Mouse (Mus musculus) cerebellum, adult 9-11 months (tissue): ENCODE measurements around the gene Kri1.
"Not testable (repeated sequence)": the region's sequence is repeated elsewhere in the genome, so short reads cannot be mapped to it uniquely, and the experiment has no call there.

Experiments used
- DNase-seq: peaks from one replicate; pipeline ENCODE4 v3.0.0; 2022

Kri1 gene

DNA sequence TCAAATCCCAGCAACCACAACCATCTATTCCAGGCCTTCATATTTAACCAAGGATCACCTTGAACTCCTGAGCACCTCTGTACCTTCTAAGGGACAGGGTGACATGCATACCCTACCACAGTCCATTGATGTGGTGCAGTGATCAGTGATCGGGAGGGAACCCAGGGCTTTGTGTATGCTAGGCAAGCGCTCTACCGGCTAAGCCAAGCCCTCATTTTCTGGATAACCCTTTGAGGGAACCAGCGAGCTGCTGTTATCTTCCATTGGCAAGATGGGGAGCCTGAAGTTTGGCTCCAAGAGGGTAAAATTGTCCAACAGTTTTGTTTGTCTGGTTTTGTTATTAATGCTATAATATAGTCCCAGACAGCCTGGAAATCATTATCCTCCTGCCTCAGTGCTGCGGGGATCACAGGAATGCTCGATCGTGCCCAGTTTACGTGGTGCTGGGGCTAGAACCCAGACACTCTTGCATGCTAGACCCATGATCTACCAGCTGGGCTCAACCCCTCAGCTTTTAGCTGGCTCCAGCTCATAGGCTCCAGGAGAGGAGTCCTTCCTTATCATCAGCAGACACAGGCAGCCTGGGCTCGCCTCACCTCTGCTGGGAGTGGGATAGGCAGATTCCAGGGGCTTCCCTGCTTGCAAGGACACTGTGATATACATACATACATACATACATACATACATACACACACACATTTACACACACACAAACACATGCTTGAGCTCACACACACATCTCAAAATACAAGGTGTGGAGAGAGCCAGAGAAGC, 26.8 kb upstream of the Kri1 start:
- DNase-seq, result no peak

DNA sequence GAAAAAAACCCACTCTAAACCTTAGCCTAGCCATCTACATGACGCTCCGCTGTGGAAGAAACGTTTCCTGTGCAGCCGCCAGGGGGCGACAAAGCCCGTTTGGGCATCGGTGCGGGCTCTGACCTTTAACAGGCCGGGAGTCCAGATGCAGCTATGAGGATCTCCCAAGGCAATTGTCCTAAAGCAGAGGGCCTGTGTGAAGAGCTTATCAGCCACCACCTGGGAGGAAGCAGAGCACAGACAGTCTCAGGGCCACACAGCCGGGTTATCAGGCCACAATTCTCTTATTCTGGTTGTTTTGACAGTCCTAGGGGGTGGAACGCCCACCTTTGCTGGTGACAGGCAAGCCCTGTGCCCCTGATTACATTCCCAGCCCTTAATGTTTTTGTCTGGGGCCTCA, 25.6 kb upstream of the Kri1 start:
- peak; percentile 85 for DNase-seq

DNA sequence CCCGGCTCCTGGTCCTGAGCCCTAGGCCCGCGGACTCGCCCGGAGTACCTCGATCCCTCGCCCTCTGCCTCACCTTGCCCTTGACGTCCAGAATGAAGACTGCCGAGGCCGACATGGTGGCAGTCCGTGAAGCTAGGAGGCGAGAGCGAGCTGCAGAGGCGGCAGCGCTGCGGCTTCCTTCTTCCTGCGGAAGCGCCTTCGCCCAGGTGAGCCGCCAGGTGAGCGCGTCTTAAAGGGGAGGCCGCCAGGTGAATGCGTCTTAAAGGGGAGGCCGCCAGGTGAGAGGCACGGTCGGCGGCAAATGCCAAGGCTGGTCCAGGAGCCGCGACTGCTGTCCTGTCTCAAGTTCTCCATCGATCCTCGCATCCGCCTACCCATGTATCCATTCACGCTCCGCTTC, 24.4 kb upstream of the Kri1 start, which contains the start of gene Ap1m2:
Gene Ap1m2 (minus strand): TSS at position 204 of the 400 bp plus-strand sequence.
- DNase-seq, result no peak

- no peak for DNase-seq
These were observed 23.9 kb upstream of the Kri1 start for GRCm38 (mm10) chr9:21311695-21312094.

- DNase-seq, result no peak
These were observed 21.5 kb upstream of the Kri1 start for GRCm38 (mm10) chr9:21309150-21309741.

DNA sequence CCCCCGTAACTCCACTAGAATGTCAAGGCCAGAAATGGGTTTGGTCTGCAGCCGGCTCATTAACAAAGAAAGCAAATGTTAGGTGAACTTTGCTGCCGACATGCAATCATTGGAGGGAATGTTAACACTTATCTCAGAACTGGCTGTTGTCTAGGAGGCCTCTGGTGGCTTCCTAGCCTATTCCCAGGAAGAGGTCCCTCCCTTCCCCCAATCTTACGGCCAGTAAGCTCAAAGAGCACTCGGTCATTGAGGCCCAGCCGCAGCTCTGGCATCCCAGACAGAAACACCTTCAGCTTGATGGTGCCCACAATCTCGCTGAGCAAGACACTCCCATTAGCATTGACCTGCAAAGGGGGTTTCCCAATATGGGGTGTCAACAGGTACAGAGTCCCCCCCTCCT, 17.3 kb upstream of the Kri1 start:
- DNase-seq, result no peak

DNA sequence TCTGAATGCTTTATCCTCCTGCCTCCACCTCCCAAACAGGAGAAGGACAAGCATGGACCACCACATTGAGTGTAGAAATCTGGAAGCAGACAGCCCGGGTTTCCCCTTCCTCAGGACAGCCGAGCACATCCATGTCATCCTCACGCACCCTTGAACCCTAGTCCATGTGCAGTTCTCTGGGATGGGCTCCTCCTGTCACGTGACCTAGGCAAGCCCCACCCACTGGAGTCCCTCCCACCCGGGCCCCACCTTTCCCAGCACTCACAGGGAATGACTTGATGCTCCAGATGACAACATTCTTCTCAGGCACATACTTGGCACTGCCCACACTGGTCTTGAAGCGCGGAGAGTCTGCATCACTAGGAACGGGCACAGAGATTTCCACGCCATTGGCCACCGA, 11.2 kb upstream of the Kri1 start:
- DNase-seq, result no peak

GRCm38 (mm10) chr9:21292271-21292670, 4.5 kb upstream of the Kri1 start:
- no peak for DNase-seq

GRCm38 (mm10) chr9:21291868-21292267, 4.1 kb upstream of the Kri1 start:
- not testable (repeated sequence) for DNase-seq

DNA sequence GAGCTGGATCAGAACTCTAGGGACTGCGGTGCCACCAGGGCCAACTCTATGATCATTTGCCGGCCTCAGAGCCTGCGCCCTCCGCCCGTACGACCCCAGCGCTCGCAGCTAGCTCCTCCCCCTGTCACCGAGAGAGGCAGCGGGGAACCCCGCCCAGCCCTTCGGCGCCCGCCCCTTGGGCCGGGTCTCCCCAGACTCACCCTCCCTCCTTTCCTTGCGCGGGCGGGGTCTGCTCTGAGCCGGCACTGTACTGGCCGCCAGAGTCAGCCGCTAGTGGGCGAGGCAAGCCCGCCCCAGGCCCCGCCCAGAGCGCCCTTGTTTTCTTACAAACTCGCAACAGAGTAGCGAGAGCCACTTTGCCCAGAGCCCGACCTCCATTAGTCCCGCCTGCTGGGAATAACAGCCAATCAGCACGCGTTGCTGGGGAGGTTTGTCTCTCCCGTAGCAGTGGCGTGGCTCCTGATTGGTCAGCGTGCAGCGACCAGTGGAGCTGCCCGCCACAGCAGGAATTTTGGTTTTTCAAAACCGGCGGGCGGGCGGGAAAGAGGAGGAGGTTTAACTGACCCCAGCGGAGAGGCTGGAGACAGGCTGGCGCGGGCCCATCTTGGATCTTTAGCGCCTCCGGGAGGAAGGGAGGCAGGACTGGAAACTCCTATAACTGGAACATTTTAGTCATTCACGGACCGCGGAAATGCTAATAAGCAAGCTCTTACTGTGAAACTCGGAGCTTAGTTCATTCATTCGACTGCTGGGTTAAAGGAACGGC, 3.4 kb upstream of the Kri1 start, which contains the start of gene Cdkn2d:
Gene Cdkn2d (minus strand): TSS at position 386 of the 766 bp plus-strand sequence.
- peak; percentile 100 for DNase-seq

- DNase-seq, result peak; percentile 83
These were observed 2.8 kb upstream of the Kri1 start for GRCm38 (mm10) chr9:21290589-21290988.

DNA sequence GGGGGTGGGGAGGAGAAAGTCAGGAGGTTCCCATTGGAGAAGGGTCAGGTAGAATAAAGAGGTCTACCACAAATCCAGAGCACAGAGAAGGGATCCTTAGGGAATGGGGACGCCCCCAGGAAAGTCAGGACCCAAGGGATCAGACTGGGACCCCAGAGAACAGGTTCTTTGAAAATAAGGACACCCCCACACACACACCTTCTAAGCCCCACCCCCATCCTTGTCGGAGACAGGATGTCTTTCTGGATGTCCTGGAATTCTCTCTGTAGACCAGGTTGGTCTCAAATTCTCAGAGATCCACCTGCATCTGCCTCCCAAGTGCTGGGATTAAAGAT, 1.5 kb upstream of the Kri1 start:
- DNase-seq, result no peak

- peak; percentile 70 for DNase-seq
These were observed 901 bp upstream of the Kri1 start for GRCm38 (mm10) chr9:21288404-21289336.

DNA sequence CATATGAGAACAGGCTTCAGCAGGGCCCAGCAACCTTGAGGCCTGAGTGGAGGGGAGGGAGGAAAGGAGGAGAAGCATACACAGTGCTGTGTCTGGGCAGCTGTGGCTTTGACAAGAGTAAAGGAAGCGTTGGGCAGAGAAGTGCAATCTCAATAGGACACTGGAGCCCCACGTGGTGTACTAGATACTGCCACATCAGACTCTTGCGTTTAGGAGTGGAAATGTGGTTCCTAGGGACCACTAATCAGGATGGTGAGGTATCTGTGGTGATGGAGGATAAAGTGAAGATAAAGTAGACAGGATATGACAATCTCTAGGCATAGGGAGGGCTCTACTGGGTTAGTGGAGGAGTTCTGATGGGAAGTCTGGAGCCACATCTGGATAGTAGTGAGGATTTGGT, 1.0 kb downstream of the Kri1 start:
- no peak for DNase-seq

DNA sequence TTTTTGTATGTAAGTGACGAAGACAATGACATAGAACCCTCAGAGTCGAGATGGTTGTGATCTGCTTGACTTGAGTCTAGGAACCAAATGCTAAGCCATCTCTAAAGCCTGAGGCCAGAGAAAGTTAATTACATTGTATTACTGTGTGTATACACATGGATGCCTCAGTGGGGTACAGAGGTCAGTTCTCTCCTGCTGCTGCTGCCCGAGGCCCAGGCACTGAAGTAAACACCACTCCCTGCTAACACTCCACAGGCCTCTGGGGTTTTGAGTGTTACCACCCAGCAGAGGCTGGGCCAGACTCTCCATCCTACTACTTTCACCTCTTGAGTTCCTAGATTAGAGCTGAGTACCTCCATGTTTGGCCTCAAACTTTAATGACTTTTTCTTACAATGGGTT, 3.8 kb downstream of the Kri1 start:
- DNase-seq, result no peak

GRCm38 (mm10) chr9:21283591-21283990, 4.2 kb downstream of the Kri1 start:
- no peak for DNase-seq

- DNase-seq, result no peak
These were observed 10.0 kb downstream of the Kri1 start for GRCm38 (mm10) chr9:21277776-21278175.

DNA sequence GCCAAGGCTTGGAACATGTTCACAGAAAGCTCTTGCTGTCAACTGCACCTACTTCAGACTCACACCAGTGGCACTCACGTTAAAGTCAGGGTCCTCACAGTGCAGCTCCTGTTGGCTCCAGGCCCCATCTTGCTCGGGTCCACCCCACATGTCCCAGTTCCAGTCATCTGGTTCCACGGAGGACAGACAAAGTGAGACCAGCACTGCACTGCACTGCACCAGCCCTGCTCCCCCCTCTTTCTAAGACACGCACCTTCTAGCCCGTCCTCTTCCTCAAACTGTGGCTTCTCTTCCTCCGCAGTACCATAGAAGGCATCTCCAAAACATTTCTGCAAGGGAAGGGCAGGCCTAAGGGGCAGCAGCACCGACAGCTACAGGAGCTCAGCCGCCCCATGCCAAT, 11.5 kb downstream of the Kri1 start:
- no peak for DNase-seq

DNA sequence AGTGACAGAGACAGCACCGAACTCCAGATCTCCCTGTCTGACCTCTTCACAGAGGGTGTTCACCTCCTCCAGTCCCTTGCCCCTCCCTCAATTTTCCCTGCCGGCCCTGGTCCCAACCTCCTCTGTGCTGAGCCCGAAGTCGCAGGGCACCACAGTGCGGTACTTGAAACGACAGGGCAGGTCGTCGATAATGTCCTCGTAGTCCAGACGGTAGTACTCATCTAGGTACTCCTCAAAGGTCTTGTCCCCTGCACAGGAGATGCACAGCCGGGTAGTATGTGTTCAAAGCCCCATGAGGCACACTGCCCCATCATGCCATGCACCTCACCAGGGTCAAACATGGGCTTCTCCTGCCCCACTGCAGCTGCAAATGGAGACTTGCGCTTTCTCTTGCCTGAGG, 12.0 kb downstream of the Kri1 start:
- DNase-seq, result no peak

DNA sequence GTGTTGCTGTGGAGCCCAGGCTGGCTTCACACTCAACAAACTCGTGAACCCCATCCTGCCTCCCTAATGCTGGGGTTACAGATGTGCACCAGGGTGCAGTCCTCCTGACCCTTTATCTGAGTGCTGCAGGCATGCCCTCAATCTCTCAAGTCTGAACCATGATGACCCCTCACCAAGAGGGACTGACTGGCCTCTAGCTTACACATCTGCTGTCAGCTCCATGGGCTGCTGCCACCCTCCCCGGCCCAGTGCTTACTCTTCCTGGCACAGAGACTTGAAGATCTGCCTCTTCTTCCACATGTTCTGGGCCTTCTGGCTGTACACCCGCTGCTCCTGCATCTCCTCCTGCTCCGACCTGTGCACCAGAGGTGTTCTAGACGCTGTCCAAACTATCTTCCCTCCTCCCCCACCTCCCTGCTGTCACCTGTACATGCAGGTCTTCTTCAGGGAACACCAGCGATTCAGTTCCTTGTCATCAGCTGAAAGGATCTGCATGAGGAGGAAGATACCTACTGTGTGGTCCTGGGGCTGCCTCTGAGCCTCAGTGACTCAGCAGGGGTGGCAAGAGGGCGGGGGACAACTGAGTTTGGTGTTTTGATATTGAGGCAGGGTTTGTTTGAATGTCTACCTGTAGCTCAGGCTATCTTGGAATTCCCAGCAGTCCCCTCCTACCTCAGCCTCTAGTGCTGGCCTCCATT, 12.6 kb downstream of the Kri1 start:
- DNase-seq, result no peak

DNA sequence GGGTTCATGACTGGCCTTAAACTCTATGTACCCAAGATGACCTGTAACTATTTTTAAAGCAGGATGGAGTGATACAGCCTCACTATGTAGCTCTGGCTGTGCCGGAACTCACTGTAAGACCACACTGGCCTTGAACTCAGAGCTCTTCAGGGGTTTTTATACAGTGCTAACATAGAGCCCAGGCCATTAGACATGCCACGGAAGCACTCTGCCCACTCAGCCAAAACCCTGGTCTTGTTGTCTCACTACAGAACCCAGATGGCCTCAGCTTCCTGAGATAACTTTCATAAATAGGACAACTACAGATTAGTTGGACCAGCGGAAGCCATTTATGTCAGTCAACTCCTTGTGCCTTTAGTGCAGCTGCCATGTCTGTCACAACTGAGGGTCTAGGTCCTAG, 13.4 kb downstream of the Kri1 start:
- no peak for DNase-seq
